Mouse (Mus musculus) midbrain, embryonic 14.5 days (tissue): ENCODE results near the gene Moap1. TPM values are rescaled to one million over a fixed set of nuclear protein-coding genes. Genes with fewer than 3 reads are reported as not detected.

ENCODE experiments used
- ATAC-seq: fragments of 200-750 bp; cut with Nextera tagmentation; 2 replicates; pipeline ENCODE4 v1.8.0; 2017; ENCODE audit warnings: moderate number of reproducible peaks, moderate library complexity; ENCODE audit not compliant: low FRiP score, low TSS enrichment
- DNase-seq: peaks from one replicate; pipeline ENCODE4 v3.0.0-alpha.2; 2015
- H3K27ac ChIP-seq: fragments of 300-500 bp; sonication (generic); replicated peaks from 2 replicates; pipeline ENCODE4 v1.5.1; 2014; ENCODE audit warnings: mild to moderate bottlenecking, low read depth, low read length, moderate library complexity
- H3K27me3 ChIP-seq: fragments of 300-500 bp; sonication (generic); 2 replicates; pipeline ENCODE4 v1.6.1; 2014; ENCODE audit warnings: low read length, control low read depth, mixed read lengths; ENCODE audit not compliant: control insufficient read depth, insufficient read depth
- H3K36me3 ChIP-seq: fragments of 300-500 bp; sonication (generic); 2 replicates; pipeline ENCODE4 v1.6.1; 2014; ENCODE audit warnings: low read length, control low read depth; ENCODE audit not compliant: control insufficient read depth, insufficient read depth
- H3K4me1 ChIP-seq: fragments of 300-500 bp; sonication (generic); 2 replicates; pipeline ENCODE4 v1.6.1; 2014; ENCODE audit warnings: mild to moderate bottlenecking, antibody characterized with exemption, low read length, control low read depth; ENCODE audit not compliant: control insufficient read depth, insufficient read depth
- H3K4me2 ChIP-seq: fragments of 300-500 bp; sonication (generic); 2 replicates; pipeline ENCODE4 v1.6.1; 2014; ENCODE audit warnings: mild to moderate bottlenecking, low read length, moderate library complexity
- H3K4me3 ChIP-seq: fragments of 300-500 bp; sonication (generic); replicated peaks from 2 replicates; pipeline ENCODE4 v1.5.1; 2014; ENCODE audit warnings: low read depth, low read length
- H3K9ac ChIP-seq: fragments of 300-500 bp; sonication (generic); replicated peaks from 2 replicates; pipeline ENCODE4 v1.6.1; 2014; ENCODE audit warnings: mild to moderate bottlenecking, low read length, moderate library complexity
- H3K9me3 ChIP-seq: fragments of 300-500 bp; sonication (generic); 2 replicates; pipeline ENCODE4 v1.6.1; 2016; ENCODE audit warnings: low read length, control low read depth, mixed read lengths; ENCODE audit not compliant: control insufficient read depth
- WGBS: fragments of 180-500 bp; shearing (Covaris S2); extraction: QIAGEN DNeasy Blood & Tissue Kit; methylation state at CpG from one replicate; pipeline ENCODE4 v1.1.7; 2014; 5-methylcytosine and 5-hydroxymethylcytosine counted together
- polyA plus RNA-seq: library from polyadenylated mRNA; unstranded; fragments of >200 nt; fragmentation: Nextera tagmentation; extraction: Ambion mirVana; gene quantifications from 2 replicates; pipeline ENCODE4 v1.2.1, GENCODE M21; 2014

Moap1 gene
- polyA plus RNA-seq, 1 experiment from 2014 or later = 60.0 TPM

GRCm38 (mm10) chr12:102699156-102699555 is 44.3 kb downstream of the Moap1 start:
- Histone ChIP-seq H3K36me3 (no peaks in the 10 kb centered on the region), H3K9me3 (no peaks in the 10 kb centered on the region), H3K4me2 (no peak overlapping the region), H3K27ac (peak overlapping the region; percentile 3; the same call in 1 of the 2 replicates), H3K27me3 (no peaks in the 10 kb centered on the region), H3K9ac (no peak overlapping the region), H3K4me1 (peaks cover 34% of the 10 kb centered on the region), H3K4me3 (no peak overlapping the region)
- WGBS = 29% methylated on average over 1 of the region's 1 CpGs
- no peak for ATAC-seq
- no peak for DNase-seq

- Histone ChIP-seq H3K9ac (peak overlapping the region; percentile 4; the same call in 1 of the 2 replicates), H3K36me3 (no peaks in the 10 kb centered on the region), H3K4me2 (no peak overlapping the region), H3K27ac (peak overlapping the region; percentile 3), H3K9me3 (no peaks in the 10 kb centered on the region), H3K4me1 (peaks cover 30% of the 10 kb centered on the region), H3K27me3 (no peaks in the 10 kb centered on the region), H3K4me3 (no peak overlapping the region)
- peak; percentile 47 for DNase-seq
- 0 out of 2 replicates have a peak, but pooled peaks have one; percentile 14 for ATAC-seq
- WGBS = 11% methylated on average over 1 of the region's 1 CpGs
Measured at GRCm38 (mm10) chr12:102698089-102698684, 45.3 kb downstream of the Moap1 start.

- no peak overlapping the region for H3K4me3 ChIP-seq
- peaks cover 24% of the 10 kb centered on the region for H3K4me1 ChIP-seq
- no peak for ATAC-seq
- no peak overlapping the region for H3K4me2 ChIP-seq
- no peaks in the 10 kb centered on the region for H3K36me3 ChIP-seq
- no peak for DNase-seq
- no peak overlapping the region for H3K9ac ChIP-seq
- 79% methylated on average over 7 of the region's 7 CpGs for whole genome bisulfite sequencing
- H3K27me3 ChIP-seq = no peaks in the 10 kb centered on the region
- no peaks in the 10 kb centered on the region for H3K9me3 ChIP-seq
- H3K27ac ChIP-seq = no peak overlapping the region
Measured at GRCm38 (mm10) chr12:102697381-102697780, 46.1 kb downstream of the Moap1 start.

- Histone ChIP-seq H3K27ac (no peak overlapping the region), H3K36me3 (no peaks in the 10 kb centered on the region), H3K9me3 (no peaks in the 10 kb centered on the region), H3K4me3 (no peak overlapping the region), H3K27me3 (no peaks in the 10 kb centered on the region), H3K9ac (no peak overlapping the region), H3K4me2 (no peak overlapping the region), H3K4me1 (peaks cover 18% of the 10 kb centered on the region)
- 92% methylated on average over 14 of the region's 14 CpGs for WGBS
- ATAC-seq = no peak
- no peak for DNase-seq
Measured at GRCm38 (mm10) chr12:102696635-102697354, 46.7 kb downstream of the Moap1 start.

- H3K27me3 ChIP-seq = no peaks in the 10 kb centered on the region
- no peak overlapping the region for H3K4me2 ChIP-seq
- H3K4me1 ChIP-seq = peaks cover 18% of the 10 kb centered on the region
- no peak overlapping the region for H3K4me3 ChIP-seq
- H3K9ac ChIP-seq = no peak overlapping the region
- no peaks in the 10 kb centered on the region for H3K36me3 ChIP-seq
- ATAC-seq = no peak
- WGBS = 60% methylated on average over 18 of the region's 18 CpGs
- H3K9me3 ChIP-seq = no peaks in the 10 kb centered on the region
- no peak overlapping the region for H3K27ac ChIP-seq
- no peak for DNase-seq
Measured at GRCm38 (mm10) chr12:102695369-102696239, 47.9 kb downstream of the Moap1 start.

Other genes with a start within 250 kb of the Moap1 start
- 92.7 and 116 TPM in 2 replicates for gene Chga, start 188.7 kb downstream of the Moap1 start, polyA plus RNA-seq
- gene Itpk1, start 38.7 kb downstream of the Moap1 start, polyA plus RNA-seq = 24.0 and 30.1 TPM in 2 replicates
- 13.0 and 13.2 TPM in 2 replicates for gene Tmem251, start 101 bp upstream of the Moap1 start, polyA plus RNA-seq
- not detected in 2 replicates for gene Gm28051, start 14.1 kb upstream of the Moap1 start, polyA plus RNA-seq
- 44.9 and 51.8 TPM in 2 replicates for gene Gon7, start 14.1 kb upstream of the Moap1 start, polyA plus RNA-seq
- gene Ubr7, start 14.3 kb upstream of the Moap1 start, polyA plus RNA-seq = 32.6 and 47.1 TPM in 2 replicates
- 46.7 and 47.3 TPM in 2 replicates for gene Gm20604, start 15.0 kb upstream of the Moap1 start, polyA plus RNA-seq
- 19.1 and 20.5 TPM in 2 replicates for gene Btbd7, start 134.8 kb upstream of the Moap1 start, polyA plus RNA-seq
- gene Cox8c, start 155.7 kb upstream of the Moap1 start, polyA plus RNA-seq = not detected in 2 replicates
- 13.6 and 15.4 TPM in 2 replicates for gene Unc79, start 205.2 kb upstream of the Moap1 start, polyA plus RNA-seq